Mouse (Mus musculus) neutrophil, adult 83 days (primary cell): Measurements from ENCODE around the gene Hnrnpa2b1. TPM values are rescaled to one million over a fixed set of nuclear protein-coding genes. Genes with fewer than 3 reads are reported as not detected.

Experiments used
- total RNA-seq, 2 experiments: library from RNA; stranded (reverse); gene quantifications; one replicate each; pipeline ENCODE4 v1.2.4; 2023

The Hnrnpa2b1 gene
- 100 to 1,000 TPM; 681 to 733 TPM for total RNA-seq

DNA sequence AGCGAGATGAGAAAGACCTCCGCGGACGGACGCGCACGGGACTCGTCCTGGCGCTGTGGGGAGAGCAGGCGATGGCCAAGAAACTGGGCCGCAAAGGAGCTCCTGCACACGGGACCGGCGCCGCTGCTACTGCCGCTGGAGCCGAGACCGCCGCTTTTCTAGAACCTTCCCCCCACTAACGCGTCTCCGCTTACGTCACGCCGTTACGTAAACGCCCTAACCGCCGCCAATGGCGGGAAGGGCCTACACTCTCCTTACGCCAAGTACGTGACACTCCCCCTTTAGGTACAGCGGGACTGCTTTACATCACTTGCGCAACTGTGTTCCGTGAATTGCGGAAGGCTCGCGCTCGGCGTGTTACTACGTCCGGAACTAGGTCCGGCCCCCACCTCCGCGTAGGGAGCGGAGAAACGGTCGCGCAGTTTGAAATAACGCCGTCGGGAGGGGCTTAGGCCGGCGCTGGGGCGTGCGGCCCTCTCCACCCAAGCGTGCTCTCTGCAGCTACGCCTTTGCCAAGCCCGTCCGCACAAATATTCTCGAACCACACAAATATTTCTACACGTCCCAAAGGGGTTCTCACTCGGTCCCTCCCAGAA, at the start of gene Hnrnpa2b1:
TSS of gene Hnrnpa2b1 (minus strand) at position 180 of the 596 bp plus-strand sequence.

DNA sequence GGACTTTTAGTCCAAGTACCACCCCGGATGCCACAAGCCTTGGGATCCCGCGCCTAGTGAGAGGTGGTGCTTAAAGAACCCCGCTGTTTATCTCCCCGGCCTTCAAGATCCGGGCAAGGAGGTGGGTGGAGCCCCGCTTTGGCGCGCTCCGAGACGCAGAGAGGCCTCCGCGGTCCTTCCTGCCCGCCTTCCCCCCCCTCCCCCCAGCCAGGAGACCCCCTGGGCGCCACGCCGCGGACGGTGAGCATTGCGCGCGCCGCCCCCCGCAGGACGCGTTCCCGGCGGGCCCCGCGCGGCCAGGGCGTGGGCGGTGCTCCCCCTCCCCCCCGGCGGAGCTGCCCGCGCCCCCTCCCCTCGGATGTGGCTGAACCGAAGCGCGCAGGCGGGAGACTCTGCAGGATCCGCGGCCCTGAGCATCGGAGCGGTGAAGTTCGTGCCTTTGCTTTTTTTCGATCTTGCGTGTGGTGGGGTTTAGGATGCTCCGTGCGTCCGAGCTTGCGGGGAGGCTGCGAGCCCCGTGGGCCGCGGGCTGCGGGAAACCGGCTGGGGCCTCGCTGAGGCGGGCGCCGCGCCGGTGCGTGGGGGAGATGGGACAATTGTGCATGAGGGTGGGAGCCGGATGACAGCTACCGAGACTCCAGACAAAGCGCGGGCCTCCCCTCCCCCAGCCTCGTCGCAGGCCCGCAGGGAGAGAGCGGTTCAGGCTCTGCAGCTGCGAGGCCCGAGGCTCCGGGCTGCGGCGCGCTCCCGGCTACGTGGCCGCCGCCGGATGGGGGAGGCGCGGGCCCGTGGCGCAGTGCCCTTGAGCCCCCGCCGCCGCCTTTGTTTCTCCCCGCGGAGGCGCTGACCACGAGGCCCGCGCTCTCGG, 851 bp upstream of the Hnrnpa2b1 start, which contains the start of gene Cbx3:
TSS of gene Cbx3 (plus strand) at position 50 of the 868 bp plus-strand sequence.

DNA sequence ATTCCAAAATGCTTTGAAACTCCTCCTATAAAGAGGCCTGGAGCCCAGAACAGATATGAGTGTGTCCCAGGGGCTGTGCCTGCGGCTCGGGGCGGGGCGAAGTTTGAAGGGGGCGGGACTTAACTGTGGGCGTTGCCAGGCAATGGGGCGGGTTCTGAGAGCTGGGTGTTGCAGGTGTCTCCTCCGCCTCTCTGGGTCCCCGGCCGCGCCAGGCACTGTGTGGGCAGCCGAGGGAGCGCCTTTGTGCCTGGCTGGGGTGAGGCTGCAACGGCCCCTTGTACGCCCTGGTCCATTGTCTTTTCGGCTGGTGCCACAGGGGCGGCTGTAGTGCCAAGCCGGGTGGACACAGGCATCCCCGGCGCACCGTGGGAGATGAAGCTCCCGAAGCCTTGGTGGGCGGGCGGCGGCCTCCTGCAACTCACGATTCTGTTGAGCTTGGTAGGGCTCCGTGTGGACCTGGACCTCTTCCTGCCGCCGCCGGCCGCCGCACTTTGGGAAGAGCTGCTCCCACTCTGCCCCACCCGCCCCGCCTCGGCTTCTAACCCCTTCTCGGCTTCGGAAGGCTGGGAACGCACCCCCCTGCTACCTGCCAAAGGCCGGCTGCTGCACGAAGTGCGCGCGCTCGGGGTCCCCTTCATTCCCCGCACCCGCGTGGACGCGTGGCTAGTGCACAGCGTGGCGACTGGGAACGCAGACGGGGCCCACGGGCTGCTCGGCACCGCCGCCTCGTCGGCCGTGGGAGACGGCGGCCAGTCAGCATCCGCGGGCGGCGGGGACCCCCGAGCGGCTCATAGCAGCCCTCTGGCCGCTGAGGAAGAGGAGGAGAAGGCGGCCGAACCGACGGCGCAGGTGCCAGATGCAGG, 36.9 kb downstream of the Hnrnpa2b1 start, which contains the start of gene Nfe2l3:
TSS of gene Nfe2l3 (plus strand) at position 136 of the 863 bp plus-strand sequence.

Other genes with a start within 250 kb of the Hnrnpa2b1 start
- not detected for gene Nfe2l3, start 37.2 kb downstream of the Hnrnpa2b1 start, total RNA-seq
- 10 to 100 TPM; 70.7 to 91.4 TPM for gene Cbx3, start 466 bp upstream of the Hnrnpa2b1 start, total RNA-seq
- 10 to 100 TPM; 61.6 to 73.9 TPM for gene Snx10, start 54.0 kb upstream of the Hnrnpa2b1 start, total RNA-seq